Mouse (Mus musculus): ENCODE data around the gene Gm20716. TPM values are rescaled to one million over a fixed set of nuclear protein-coding genes. Genes with fewer than 3 reads are reported as not detected.

The Gm20716 gene
- total RNA-seq, 2 experiments from 2014 or later = 34.4 to 43.4 TPM

- peak in 1 of 2 experiments; percentile 21 for DNase-seq (ENCODE audit: low spot score in 2 of 2)
Measured at GRCm38 (mm10) chr2:168229116-168230025, 793 bp downstream of the Gm20716 start.

- no peak for DNase-seq (ENCODE audit: low spot score in 2 of 2)
Measured at GRCm38 (mm10) chr2:168223326-168223725, 6.8 kb downstream of the Gm20716 start.

GRCm38 (mm10) chr2:168213788-168214397 lies 16.3 kb downstream of the Gm20716 start:
- no peak for DNase-seq (ENCODE audit: low spot score in 2 of 2)

DNA sequence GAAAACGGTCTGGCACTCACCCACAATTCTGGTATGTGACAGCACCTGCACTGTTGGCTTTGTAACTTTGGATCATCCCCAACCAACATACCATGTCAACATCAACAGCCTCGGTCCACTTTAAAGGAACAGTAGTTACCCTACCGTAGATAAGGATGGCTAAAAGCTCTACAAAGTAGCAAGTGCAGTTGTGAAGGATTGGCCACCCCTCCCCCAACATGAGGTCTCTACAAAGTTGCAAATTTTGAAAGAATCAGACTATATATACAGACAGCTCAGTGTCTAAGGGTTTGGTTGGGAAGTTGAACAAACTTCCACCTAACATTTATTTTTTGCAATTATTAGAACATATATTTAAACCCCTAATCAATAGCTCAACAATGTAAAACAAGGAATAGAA lies 22.3 kb downstream of the Gm20716 start:
- DNase-seq (ENCODE audit: low spot score in 2 of 2) = no peak

- DNase-seq (ENCODE audit: low spot score in 2 of 2) = peak; percentile 94 to 96
Measured at GRCm38 (mm10) chr2:168206725-168207644, 23.2 kb downstream of the Gm20716 start, which contains the start of gene Adnp. Adnp (minus strand) TSS chr2:168207112.

- DNase-seq (ENCODE audit: low spot score in 2 of 2) = peak in 1 of 2 experiments; percentile 5
Measured at GRCm38 (mm10) chr2:168205681-168206631, 24.2 kb downstream of the Gm20716 start.

- peak; percentile 63 to 87 for DNase-seq (ENCODE audit: low spot score in 2 of 2)
Measured at GRCm38 (mm10) chr2:168205265-168205664, 24.9 kb downstream of the Gm20716 start.

GRCm38 (mm10) chr2:168204476-168204999 lies 25.6 kb downstream of the Gm20716 start:
- DNase-seq (ENCODE audit: low spot score in 2 of 2) = no peak

DNA sequence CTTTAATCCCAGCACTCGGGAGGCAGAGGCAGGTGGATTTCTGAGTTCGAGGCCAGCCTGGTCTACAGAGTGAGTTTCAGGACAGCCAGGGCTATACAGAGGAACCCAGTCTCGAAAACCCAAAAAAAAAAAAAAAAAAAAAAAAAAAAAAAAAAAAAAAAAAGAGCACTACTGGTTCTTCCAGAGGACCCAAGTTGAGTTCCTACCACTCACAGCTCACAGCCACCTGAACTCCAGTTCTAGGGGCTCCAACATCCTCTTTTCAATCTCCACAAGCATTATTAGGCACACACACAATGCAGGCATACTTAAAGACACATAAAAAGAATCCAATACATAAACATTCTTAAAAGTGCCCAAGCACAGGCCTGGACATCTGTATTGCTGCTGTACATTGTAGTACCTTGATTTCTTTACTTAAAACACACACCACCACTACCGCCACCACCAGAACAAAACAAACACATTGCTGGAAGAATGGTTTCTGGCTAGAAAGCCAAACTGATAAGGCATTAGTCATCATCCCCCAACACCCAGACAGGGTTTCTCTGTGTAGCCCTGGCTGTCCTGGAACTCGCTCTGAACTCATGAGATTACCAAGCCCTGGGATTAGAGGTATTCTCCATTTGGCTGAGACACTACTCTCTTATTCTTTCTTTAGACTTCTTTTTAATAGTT lies 30.0 kb downstream of the Gm20716 start:
- no peak for DNase-seq (ENCODE audit: low spot score in 2 of 2)

GRCm38 (mm10) chr2:168199476-168199875 lies 30.7 kb downstream of the Gm20716 start:
- no peak for DNase-seq (ENCODE audit: low spot score in 2 of 2)

- DNase-seq (ENCODE audit: low spot score in 2 of 2) = no peak
Measured at GRCm38 (mm10) chr2:168198421-168198820, 31.7 kb downstream of the Gm20716 start.

DNA sequence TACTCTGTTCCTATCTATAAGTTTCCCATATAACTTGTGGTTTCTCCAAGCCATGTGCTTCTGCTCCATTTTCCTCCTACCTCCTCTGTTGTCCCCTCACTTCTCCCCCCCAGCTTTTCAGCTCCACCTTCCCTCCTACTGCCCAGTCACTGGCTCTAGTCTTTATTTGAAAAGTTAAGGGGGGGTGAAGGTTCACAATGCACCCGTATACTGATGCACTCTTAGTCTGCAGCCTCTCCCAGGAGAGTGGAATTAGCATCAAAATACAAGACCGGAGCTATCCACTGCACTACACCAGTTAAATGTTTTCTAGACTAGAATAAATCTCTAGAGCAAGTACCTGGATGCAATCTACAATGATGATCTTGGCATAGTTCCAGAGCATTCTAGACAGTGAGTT lies 34.4 kb downstream of the Gm20716 start:
- no peak for DNase-seq (ENCODE audit: low spot score in 2 of 2)

- no peak for DNase-seq (ENCODE audit: low spot score in 2 of 2)
Measured at GRCm38 (mm10) chr2:168193685-168194084, 36.5 kb downstream of the Gm20716 start.

DNA sequence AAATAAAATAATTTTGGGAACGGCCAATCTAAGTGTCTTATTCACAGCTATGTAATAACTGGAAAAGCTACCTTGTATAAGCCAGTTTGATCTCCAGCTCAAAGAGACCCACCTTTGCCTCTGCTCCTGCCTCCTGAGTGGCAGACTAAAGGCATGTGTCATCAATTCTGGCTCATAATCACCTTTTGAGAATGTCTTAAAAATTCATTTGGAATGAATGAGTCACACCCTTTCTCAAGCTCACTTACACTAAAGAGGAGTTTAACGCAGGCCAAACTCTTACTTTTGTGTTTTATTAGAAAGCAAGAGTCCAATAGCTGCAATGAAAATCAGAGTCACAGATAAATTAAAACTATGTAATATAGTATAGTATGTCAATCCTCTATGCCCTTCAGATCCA lies 38.3 kb downstream of the Gm20716 start:
- no peak for DNase-seq (ENCODE audit: low spot score in 2 of 2)

- DNase-seq (ENCODE audit: low spot score in 2 of 2) = no peak
Measured at GRCm38 (mm10) chr2:168175946-168176345, 54.2 kb downstream of the Gm20716 start.

GRCm38 (mm10) chr2:168170167-168170685 lies 59.9 kb downstream of the Gm20716 start:
- DNase-seq (ENCODE audit: low spot score in 2 of 2) = peak; percentile 54 to 64

DNA sequence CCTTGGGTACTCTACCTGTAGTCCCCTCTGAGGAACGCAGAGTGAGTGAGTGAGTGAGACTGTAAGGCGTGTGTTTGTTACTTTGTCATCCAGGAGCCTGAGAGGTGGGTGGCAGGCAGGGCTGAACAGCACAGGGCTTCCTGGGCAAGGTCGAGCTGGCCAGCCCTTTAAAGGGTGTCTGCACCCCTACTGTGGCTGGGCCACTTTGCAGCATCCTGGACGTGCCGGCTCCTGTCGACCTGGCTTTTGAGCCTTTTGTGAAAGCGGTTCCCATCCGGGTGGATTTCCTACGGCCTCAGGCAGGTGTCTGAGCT lies 60.4 kb downstream of the Gm20716 start:
- DNase-seq (ENCODE audit: low spot score in 2 of 2) = no peak

DNA sequence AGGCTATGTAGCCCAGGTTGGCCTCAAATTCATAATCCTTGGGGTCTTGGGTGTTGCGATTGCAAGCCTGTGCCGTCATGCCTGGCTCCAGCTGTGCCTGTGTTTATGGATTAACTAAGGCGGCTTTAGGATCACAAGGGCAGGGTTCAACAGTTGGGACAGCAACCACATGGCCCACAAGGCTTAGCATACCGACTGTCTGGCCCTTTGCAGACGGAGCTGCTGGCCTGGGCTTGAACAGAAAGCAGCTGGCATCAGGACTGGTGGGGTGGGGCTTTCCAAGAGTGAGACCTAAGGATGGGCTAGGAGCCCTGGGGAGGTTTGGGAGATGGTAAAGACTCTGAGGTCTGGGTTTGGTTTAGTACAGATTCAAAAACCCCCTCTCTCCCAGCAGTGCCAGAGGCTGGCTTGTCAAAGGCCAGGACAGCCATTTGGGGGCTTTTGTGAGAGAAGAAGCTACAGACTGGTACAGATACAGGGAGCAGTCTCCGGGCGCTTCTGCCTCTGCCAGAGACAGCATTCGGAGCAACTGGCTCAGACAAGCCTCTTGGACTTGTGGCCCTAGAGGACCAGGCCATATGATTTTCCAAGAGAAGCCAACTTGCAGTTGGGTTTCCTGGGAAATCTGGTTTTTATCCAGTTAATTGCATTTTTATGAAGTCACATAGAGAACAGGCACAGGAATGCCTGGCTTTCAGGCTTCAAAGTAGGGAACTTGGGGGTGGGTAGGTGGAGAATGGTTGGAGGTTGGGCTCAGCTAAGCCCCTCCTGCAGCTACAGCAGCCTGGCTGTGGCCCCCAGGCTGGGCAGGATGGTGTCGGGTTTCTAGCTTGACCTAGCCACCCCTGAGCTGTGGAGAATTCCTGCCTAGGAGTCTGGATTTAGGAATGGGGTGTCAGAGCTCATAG lies 61.0 kb downstream of the Gm20716 start:
- DNase-seq (ENCODE audit: low spot score in 2 of 2) = no peak
